Mouse (Mus musculus): ENCODE data around the gene Gm21954. TPM values are rescaled to one million over a fixed set of nuclear protein-coding genes. Genes with fewer than 3 reads are reported as not detected.

The Gm21954 gene
- polyA plus RNA-seq, 1 experiment from 2014 or later, result not detected

Other genes with a start within 250 kb of the Gm21954 start
- gene Dclk1, start 229.8 kb downstream of the Gm21954 start, polyA plus RNA-seq (2015; fragmentation: Nextera tagmentation; extraction: Ambion mirVana), result 190 and 226 TPM in 2 replicates